Mouse (Mus musculus): Measurements from ENCODE around the gene D230025D16Rik. TPM values are rescaled to one million over a fixed set of nuclear protein-coding genes. Genes with fewer than 3 reads are reported as not detected.
"Not testable (repeated sequence)": the region's sequence is repeated elsewhere in the genome, so short reads cannot be mapped to it uniquely, and the experiment has no call there.

Gene D230025D16Rik
- total RNA-seq, 2 experiments from 2014 or later = 24.5 to 26.6 TPM

DNA sequence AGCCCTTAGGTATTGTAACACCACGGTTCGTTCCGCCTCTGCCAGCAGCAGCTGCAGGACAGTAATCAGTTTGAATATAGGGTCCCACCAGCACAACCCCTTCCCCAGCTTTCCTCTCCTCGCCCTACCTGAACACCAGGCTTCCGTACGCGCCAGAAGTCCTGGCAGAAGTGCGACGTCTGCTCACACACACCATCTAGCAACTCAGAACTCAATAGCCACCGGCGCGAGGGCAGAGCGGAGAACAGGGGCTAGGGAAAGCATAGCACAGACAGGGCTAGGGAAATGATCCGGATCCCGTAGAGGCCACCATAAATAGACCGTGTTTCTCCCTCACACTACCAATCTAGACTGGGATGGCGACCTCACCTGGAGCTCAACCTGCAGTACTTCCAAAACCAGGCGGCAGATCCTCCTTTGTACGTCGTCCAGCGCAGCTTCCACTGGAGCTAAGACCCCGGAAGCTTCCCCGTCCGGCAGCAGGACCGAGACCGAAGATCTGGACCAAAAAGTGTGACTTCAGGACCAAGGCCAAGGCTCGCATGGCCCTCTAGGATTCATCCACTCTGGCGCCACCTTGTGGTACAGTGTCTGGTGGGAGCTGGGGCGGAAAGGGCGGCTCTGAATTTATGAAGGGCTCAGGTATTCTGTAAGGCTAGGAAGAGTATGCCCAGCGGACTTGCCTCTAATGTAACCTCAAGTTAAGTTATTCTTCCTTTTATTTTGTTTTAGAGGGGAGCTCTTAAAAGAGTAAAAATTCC is 65.8 kb downstream of the D230025D16Rik start:
- peak; percentile 90 to 91 for DNase-seq (ENCODE audit: low spot score in 2 of 2)

DNA sequence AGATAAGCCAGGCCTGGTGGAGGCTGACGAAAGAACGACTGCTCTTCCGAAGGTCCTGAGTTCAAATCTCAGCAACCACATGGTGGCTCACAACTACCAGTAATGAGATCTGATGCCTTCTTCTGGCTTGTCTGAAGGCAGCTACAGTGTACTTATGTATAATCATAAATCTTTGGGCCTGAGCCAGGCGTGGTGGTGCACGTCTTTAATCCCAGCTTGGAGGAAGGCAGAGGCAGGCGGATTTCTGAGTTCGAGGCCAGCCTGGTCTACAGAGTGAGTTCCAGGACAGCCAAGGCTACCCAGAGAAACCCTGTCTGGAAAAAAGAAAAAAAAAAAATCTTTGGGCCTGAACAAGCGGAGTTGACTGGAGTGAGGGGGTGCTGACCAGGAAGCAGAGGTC is 66.4 kb downstream of the D230025D16Rik start:
- DNase-seq (ENCODE audit: low spot score in 2 of 2) = not testable (repeated sequence)

DNA sequence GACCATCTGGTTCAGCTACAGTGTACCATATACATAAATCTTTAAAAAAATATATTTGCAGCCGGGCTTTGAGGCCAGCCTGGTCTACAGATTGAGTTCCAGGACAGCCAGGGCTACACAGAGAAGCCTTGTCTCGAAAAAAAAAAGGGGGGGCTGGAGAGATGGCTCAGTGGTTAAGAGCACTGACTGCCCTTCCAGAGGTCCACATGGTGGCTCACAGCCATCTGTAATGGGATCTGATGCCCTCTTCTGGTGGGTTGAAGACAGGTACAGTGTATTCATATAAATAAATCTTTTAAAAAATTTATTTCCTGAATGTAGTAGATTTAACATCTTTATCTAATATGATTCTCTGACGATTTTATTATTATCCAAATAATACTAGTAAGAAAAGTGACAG is 66.9 kb downstream of the D230025D16Rik start:
- not testable (repeated sequence) for DNase-seq (ENCODE audit: low spot score in 2 of 2)

DNA sequence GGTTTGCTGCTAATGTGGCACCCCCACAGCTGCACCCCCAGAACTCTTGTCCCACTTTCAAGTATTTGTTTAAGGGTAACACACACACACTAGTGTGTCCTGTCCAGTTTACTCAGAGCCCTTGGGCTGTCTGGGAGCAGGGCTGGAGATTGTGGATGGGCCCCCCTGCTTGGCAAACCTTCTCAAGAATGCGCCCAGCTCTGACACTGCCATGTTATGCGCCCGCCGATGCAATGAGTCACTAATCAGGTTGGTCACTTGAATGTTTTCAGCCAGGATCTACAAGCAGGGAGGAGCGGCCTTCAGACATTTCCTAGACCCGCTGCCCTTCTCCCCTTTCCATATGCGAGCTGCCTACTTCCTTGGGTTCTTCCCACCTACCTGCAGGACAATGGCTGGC is 67.5 kb downstream of the D230025D16Rik start:
- no peak for DNase-seq (ENCODE audit: low spot score in 2 of 2)

DNA sequence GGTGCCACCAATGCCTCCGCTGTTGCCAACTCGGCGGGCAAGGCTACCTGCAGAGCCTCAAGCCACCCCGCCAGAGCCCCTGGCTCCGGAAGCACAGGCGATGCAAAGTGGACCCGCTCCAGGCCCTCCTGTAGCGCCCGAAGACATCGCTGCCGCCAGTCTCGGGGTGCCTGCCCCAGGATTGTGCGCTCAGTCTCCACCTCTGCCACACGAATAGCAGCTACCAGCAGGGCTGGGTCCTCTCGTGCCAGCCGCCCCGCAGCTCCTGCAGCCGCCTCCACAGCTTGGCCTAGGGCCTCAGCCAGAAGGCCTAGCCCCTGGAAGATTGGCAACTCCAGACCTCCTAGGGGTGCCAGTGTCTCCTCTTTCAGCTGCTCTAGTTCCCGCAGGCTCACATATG is 68.5 kb downstream of the D230025D16Rik start:
- no peak for DNase-seq (ENCODE audit: low spot score in 2 of 2)

DNA sequence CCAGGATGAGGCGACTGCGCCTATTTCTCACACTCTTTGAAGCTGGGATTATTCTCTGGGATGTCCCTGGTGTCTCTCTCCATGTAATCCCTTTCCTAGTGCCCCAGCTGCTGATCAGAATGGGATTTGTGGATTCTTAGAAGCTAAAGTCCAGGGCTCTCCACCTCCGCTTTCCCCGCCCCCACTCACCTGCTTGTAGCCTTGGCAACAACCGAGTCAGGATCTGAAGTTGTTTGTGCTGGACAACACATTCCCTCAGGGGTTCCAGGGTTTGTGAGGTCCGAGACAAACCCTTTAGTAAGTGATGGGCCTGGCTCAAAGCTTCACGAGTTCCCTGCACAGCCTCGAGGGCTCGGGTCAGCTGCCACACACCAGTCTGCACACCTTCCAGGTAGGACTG is 69.8 kb downstream of the D230025D16Rik start:
- DNase-seq (ENCODE audit: low spot score in 2 of 2) = no peak

DNA sequence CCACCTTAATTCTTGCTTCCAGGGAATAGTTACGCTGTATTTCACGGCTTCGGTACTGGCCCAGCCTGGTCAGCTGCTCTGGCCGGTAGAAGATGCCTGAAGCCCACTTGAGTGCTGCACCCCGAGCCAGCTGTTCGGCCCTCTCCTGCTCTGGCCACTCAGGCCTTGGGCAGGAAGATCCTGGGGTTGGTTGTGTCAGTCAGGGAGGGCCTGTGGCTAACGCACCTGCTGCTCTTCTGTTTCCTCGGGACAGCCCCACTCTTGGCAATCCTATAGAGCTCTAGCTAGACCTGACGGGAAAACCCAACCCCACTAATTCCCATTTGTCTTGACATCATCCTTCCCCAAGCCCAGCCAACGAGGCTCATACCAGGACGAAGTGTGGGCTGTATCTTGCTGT is 70.3 kb downstream of the D230025D16Rik start:
- no peak for DNase-seq (ENCODE audit: low spot score in 2 of 2)

DNA sequence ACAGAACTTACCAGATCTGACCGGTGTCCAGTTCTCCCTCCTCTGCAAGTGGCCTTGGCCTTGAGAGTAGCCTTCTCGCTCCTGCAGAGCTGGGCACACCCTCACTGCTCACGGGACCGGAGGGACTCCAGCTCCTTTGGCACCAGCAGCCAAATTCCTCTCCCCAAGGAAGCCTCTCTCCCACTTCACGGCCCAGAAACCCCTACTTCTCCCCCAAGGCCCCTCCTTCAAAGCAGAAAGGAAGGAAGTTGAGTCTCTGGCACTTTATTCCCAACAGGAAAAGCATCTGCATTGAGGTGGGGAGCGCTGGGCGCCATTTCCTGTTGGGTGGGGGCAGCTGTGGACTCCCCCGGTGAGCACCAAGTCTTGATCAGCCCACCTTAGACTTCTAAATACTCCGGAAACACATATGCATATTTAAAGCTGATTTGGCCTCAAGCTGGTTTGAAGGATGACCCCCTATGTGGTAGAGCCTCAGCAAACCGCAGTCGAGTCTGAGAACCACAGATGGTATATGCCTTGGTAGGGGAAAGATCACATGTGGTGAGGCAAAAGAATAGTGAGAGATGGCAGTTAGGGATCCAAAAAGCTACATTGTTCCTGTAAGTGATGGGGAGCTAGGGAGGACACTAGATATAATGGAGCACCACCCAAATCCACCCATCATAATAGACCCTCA is 71.1 kb downstream of the D230025D16Rik start, which contains the start of gene Exoc3l:
TSS of gene Exoc3l (minus strand) at position 207 of the 679 bp plus-strand sequence.
- no peak for DNase-seq (ENCODE audit: low spot score in 2 of 2)

DNA sequence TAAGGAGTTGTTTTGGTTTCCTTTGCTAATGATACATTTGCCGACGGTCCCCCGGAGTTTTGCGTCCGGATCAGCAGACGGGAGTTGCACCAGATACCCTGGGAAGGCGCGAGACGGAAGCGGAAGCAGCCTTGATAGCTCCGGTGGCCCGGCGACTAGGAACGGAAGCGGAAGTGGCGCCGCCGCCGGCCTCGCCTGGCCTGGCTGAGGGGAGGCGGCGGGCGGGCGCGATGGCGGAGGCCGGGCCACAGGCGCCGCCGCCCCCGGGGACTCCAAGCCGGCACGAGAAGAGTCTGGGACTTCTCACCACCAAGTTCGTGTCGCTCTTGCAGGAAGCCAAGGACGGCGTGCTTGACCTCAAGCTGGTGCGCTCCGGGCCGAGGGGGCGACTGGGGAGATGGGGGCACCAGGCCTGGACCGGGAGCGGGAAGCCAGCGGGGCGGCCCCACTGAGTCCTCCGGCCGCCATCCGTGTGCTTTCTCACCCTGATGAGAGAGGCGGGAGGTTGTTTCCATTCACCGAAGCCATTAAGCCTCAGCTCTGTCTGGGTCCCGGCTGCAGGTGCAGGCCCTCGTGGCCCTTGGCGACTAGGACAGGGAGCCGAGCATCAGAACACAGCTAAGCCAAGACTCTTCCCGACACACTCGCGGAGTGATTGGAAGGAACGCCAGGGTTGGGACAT is 72.7 kb downstream of the D230025D16Rik start, which contains the start of gene E2f4:
TSS of gene E2f4 (plus strand) at position 153 of the 682 bp plus-strand sequence.
- DNase-seq (ENCODE audit: low spot score in 2 of 2) = peak; percentile 87 to 94

DNA sequence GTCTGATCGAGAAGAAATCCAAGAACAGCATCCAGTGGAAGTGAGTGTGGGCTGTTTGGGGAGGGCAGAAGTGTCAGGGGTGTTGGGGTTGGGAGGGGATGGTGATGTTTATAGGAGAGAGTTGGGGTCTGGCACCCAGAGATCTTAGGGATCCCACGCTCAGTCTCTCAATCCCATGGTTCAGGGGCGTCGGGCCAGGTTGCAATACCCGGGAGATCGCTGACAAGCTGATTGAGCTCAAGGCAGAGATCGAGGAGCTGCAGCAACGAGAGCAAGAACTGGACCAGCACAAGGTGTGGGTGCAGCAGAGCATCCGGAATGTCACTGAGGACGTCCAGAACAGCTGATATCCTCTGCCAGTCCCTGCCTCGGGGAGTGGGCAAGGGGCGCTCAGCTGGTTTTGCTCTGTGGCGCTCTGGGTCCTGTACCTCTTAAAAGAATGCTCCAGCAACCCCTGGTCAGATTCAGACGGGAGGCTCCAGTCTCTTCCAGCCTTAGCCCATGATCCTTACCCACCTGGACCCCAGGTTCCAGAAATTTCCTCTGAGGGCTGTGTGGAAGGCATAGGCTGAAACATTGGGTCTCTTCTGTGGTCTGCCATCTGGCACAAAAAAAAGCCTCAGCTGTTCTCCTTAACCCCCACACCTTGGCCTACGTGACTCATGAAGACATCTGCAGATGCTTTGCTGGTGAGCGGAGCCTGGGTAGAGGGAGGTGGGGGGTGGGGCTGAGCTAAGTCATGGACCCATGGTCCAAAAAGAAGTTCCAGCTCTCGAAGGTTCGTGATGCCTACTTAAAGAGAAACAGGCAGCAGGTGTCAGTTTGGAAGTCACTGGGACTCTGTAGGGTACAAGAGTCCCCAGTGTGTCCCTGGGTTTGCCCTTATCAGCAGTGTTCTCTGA is 73.7 kb downstream of the D230025D16Rik start:
- DNase-seq (ENCODE audit: low spot score in 2 of 2) = no peak

DNA sequence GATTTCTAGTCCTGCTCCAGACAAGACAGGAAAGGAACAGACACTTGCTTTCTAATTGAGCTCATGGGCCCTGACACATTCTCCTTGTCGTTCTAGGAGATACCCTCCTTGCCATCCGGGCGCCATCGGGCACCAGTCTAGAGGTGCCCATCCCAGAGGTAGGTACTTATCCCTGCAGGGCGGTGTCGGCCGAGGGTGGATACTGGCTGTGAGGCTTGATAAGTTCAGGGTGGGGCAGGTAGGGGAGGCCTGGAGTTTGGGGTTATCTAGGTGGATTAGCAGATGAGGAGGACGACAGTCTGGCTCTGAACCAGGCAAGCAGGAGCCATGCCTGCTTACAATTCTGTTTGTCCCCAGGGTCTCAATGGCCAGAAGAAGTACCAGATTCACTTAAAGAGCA is 75.0 kb downstream of the D230025D16Rik start:
- no peak for DNase-seq (ENCODE audit: low spot score in 2 of 2)

Other genes with a start within 250 kb of the D230025D16Rik start
- not detected for gene Ces2h, start 224.3 kb upstream of the D230025D16Rik start, total RNA-seq (2021)
- not detected for gene Ces3a, start 176.5 kb upstream of the D230025D16Rik start, total RNA-seq (2021)
- gene Ces3b, start 141.4 kb upstream of the D230025D16Rik start, total RNA-seq (2021) = not detected
- not detected for gene Ces4a, start 93.3 kb upstream of the D230025D16Rik start, total RNA-seq (2021)
- 10 to 100 TPM; 32.1 to 35.7 TPM for gene Cbfb, start 54.5 kb upstream of the D230025D16Rik start, total RNA-seq (2021)
- gene B3gnt9, start 30.0 kb downstream of the D230025D16Rik start, total RNA-seq (2021) = 1 to 10 TPM; 3.4 to 4.2 TPM
- 1 to 10 TPM; 6.5 to 8.9 TPM for gene Tradd, start 39.5 kb downstream of the D230025D16Rik start, total RNA-seq (2021)
- gene Fbxl8, start 39.5 kb downstream of the D230025D16Rik start, total RNA-seq (2021) = under 1 TPM; 0.45 to 0.87 TPM
- gene Hsf4, start 44.7 kb downstream of the D230025D16Rik start, total RNA-seq (2021) = under 1 TPM; 0.57 to 0.83 TPM
- gene Nol3, start 51.0 kb downstream of the D230025D16Rik start, total RNA-seq (2021) = 1 to 10 TPM; 3.6 to 3.7 TPM
- 10 to 100 TPM; 60.0 to 60.5 TPM for gene 4931428F04Rik, start 64.7 kb downstream of the D230025D16Rik start, total RNA-seq (2021)
- 1 to 10 TPM; 3.7 to 5.9 TPM for gene Exoc3l, start 71.0 kb downstream of the D230025D16Rik start, total RNA-seq (2021)
- 10 to 100 TPM; 31.9 to 33.5 TPM for gene E2f4, start 72.5 kb downstream of the D230025D16Rik start, total RNA-seq (2021)
- gene Elmo3, start 80.5 kb downstream of the D230025D16Rik start, total RNA-seq (2021) = 1 to 10 TPM; 1.2 to 2.0 TPM
- 1 to 10 TPM; 4.9 to 6.7 TPM for gene Lrrc29, start 101.1 kb downstream of the D230025D16Rik start, total RNA-seq (2021)
- gene Tmem208, start 101.2 kb downstream of the D230025D16Rik start, total RNA-seq (2021) = 10 to 100 TPM; 43.4 to 46.6 TPM
- 1 to 10 TPM; 3.3 to 3.6 TPM for gene Fhod1, start 122.8 kb downstream of the D230025D16Rik start, total RNA-seq (2021)
- gene Slc9a5, start 123.7 kb downstream of the D230025D16Rik start, total RNA-seq (2021) = 10 to 100 TPM; 11.6 to 13.6 TPM
- 1 to 10 TPM; 1.8 to 1.9 TPM for gene Plekhg4, start 148.1 kb downstream of the D230025D16Rik start, total RNA-seq (2021)
- gene Kctd19, start 188.4 kb downstream of the D230025D16Rik start, total RNA-seq (2021) = not detected
- gene Lrrc36, start 188.4 kb downstream of the D230025D16Rik start, total RNA-seq (2021) = 1 to 10 TPM in 1 of 2 experiments, under 1 TPM in 1; 0.98 to 1.4 TPM
- 10 to 100 TPM; 34.5 to 40.0 TPM for gene Tppp3, start 246.4 kb downstream of the D230025D16Rik start, total RNA-seq (2021)

Measured in layer of hippocampus, postnatal 10 days (tissue).